Mouse (Mus musculus) limb, embryonic 12.5 days (tissue): Measurements from ENCODE around the gene Tmem37. TPM values are rescaled to one million over a fixed set of nuclear protein-coding genes. Genes with fewer than 3 reads are reported as not detected.

ENCODE experiments used
- ATAC-seq: fragments of 200-750 bp; cut with Nextera tagmentation; 2 replicates; pipeline ENCODE4 v1.8.0; 2017; ENCODE audit warnings: low read depth, moderate TSS enrichment; ENCODE audit not compliant: insufficient number of reproducible peaks, insufficient read depth, low FRiP score, low TSS enrichment
- H3K27ac ChIP-seq: fragments of 300-500 bp; sonication (generic); 2 replicates; pipeline ENCODE4 v1.5.1; 2016; ENCODE audit warnings: mild to moderate bottlenecking, moderate library complexity
- H3K27me3 ChIP-seq: fragments of 300-500 bp; sonication (generic); 2 replicates; pipeline ENCODE4 v1.6.1; 2016; ENCODE audit warnings: mild to moderate bottlenecking, moderate library complexity
- H3K36me3 ChIP-seq: fragments of 300-500 bp; sonication (generic); 2 replicates; pipeline ENCODE4 v1.6.1; 2016; ENCODE audit warnings: mild to moderate bottlenecking, moderate library complexity
- H3K4me1 ChIP-seq: fragments of 300-500 bp; sonication (generic); replicated peaks from 2 replicates; pipeline ENCODE4 v1.6.1; 2016
- H3K4me2 ChIP-seq: fragments of 300-500 bp; sonication (generic); 2 replicates; pipeline ENCODE4 v1.6.1; 2016; ENCODE audit warnings: mild to moderate bottlenecking, moderate library complexity
- H3K4me3 ChIP-seq: fragments of 300-500 bp; sonication (generic); replicated peaks from 2 replicates; pipeline ENCODE4 v1.5.1; 2016; ENCODE audit warnings: mild to moderate bottlenecking
- H3K9ac ChIP-seq: fragments of 300-500 bp; sonication (generic); replicated peaks from 2 replicates; pipeline ENCODE4 v1.6.1; 2016; ENCODE audit warnings: mild to moderate bottlenecking, moderate library complexity
- H3K9me3 ChIP-seq: fragments of 300-500 bp; sonication (generic); 2 replicates; pipeline ENCODE4 v1.6.1; 2016; ENCODE audit warnings: mild to moderate bottlenecking, moderate library complexity
- WGBS: fragments of 180-500 bp; shearing (Covaris S2); methylation state at CpG from one replicate; pipeline ENCODE4 v1.1.7; 2016; 5-methylcytosine and 5-hydroxymethylcytosine counted together
- polyA plus RNA-seq: library from polyadenylated mRNA; unstranded; fragments of >200 nt; fragmentation: Nextera tagmentation; extraction: Ambion mirVana; gene quantifications from 2 replicates; pipeline ENCODE4 v1.2.1, GENCODE M21; 2016

The Tmem37 gene
- polyA plus RNA-seq, 1 experiment from 2014 or later = 2.6 TPM

DNA sequence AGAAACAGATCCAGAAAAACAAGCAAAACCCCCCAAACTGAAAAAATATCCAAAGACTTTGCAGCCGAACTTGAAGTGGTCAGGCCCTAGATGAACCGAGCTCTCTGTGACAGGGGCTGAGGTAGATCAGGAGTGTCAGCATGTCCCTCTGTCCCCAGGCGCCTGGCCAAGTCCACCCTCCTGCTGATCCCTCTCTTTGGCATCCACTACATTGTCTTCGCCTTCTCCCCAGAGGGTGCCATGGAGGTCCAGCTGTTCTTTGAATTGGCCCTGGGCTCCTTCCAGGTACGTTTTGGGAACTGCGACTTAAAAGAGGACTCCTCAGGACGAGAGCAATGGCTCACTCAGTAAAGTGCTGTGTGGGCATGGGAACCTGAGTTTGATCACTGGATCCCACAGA lies 17.6 kb downstream of the Tmem37 start:
- Histone ChIP-seq H3K27me3 (no peaks in the 10 kb centered on the region), H3K9me3 (peaks cover 5% of the 10 kb centered on the region; the same call in 1 of the 2 replicates), H3K4me2 (no peak overlapping the region), H3K9ac (no peak overlapping the region), H3K36me3 (no peaks in the 10 kb centered on the region), H3K4me1 (no peaks in the 10 kb centered on the region; the same call in 1 of the 2 replicates), H3K4me3 (no peak overlapping the region), H3K27ac (no peak overlapping the region)
- ATAC-seq = no peak
- WGBS = 73% methylated on average over 7 of the region's 7 CpGs

- no peak overlapping the region for H3K9ac ChIP-seq
- no peaks in the 10 kb centered on the region for H3K36me3 ChIP-seq
- no peak overlapping the region for H3K27ac ChIP-seq
- no peaks in the 10 kb centered on the region; the same call in 1 of the 2 replicates for H3K4me1 ChIP-seq
- ATAC-seq = peak; percentile 35; the same call in 1 of the 2 replicates
- no peak overlapping the region for H3K4me2 ChIP-seq
- H3K27me3 ChIP-seq = no peaks in the 10 kb centered on the region
- no peak overlapping the region for H3K4me3 ChIP-seq
- peaks cover 5% of the 10 kb centered on the region; the same call in 1 of the 2 replicates for H3K9me3 ChIP-seq
- 68% methylated on average over 6 of the region's 6 CpGs for WGBS
Observed at GRCm38 (mm10) chr1:120055475-120055874, 18.4 kb downstream of the Tmem37 start.

DNA sequence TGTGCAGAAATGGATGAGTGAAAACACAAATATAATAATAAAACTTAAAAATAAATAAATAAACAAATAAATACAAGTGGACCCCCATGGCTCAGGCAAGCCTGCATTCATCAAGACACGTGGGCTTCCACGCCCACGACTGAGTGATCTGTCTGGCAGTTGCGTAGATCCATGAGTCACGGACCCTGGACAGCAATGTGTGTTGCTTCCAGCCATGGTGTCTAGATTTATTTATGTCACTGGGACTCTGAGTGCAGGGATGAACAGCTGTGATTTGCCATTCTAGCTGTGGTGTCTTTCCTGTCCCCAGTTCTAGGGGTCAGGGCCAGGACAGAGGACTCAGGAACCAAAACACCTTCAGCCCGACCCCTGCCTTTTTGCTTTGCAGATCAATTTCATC lies 18.9 kb downstream of the Tmem37 start:
- no peak overlapping the region for H3K4me3 ChIP-seq
- H3K27me3 ChIP-seq = no peaks in the 10 kb centered on the region
- no peak for ATAC-seq
- no peak overlapping the region for H3K9ac ChIP-seq
- no peaks in the 10 kb centered on the region for H3K36me3 ChIP-seq
- H3K4me1 ChIP-seq = no peaks in the 10 kb centered on the region; the same call in 1 of the 2 replicates
- H3K27ac ChIP-seq = no peak overlapping the region
- peaks cover 5% of the 10 kb centered on the region; the same call in 1 of the 2 replicates for H3K9me3 ChIP-seq
- H3K4me2 ChIP-seq = no peak overlapping the region
- 81% methylated on average over 6 of the region's 6 CpGs for WGBS

DNA sequence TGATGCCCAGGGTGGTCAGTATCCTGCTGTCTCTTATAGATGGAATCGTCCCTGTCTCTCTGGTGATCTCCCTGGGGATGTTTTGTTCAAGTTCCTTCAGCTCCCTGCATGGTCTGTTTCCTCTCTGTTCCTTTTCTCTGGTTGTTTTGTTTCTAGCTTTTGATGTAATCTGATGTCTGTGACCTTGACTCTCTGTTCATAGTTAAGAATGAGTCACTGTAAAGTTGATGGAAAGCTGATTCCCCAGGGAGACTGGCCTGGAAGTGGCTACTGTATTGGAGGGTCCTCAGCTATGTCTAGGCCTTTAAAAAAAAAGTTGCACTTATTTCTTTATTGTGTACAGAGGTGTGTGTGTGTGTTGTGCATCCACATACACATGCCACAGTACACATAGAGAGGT lies 22.8 kb downstream of the Tmem37 start:
- no peaks in the 10 kb centered on the region for H3K27me3 ChIP-seq
- no peak for ATAC-seq
- WGBS = 71% methylated on average over 1 of the region's 1 CpGs
- H3K36me3 ChIP-seq = no peaks in the 10 kb centered on the region
- H3K9ac ChIP-seq = no peak overlapping the region
- H3K27ac ChIP-seq = no peak overlapping the region
- no peak overlapping the region for H3K4me3 ChIP-seq
- no peak overlapping the region for H3K4me2 ChIP-seq
- H3K4me1 ChIP-seq = no peaks in the 10 kb centered on the region
- H3K9me3 ChIP-seq = peaks cover 5% of the 10 kb centered on the region; the same call in 1 of the 2 replicates

DNA sequence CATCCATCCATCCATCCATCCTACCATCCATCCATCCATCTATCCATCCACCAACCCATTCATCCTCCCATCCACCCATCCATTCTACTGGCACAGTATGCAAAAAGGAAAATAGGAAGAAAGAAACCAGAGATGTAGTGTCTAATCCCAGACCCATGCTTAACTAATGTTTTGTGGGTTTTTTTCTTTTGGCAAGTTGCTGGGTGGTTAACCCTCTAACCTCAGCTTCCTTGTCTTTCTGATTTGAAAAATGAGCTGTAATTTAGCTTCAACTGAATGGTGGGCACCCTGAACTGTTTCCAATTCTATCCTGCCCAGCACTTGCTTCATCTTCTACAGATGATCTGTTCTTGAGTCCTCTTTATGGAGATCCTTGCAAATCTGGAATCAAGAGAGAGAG lies 26.5 kb downstream of the Tmem37 start:
- no peak overlapping the region for H3K27ac ChIP-seq
- no peaks in the 10 kb centered on the region for H3K9me3 ChIP-seq
- no peak overlapping the region for H3K4me2 ChIP-seq
- no peak overlapping the region for H3K4me3 ChIP-seq
- no peak overlapping the region for H3K9ac ChIP-seq
- no peak for ATAC-seq
- H3K36me3 ChIP-seq = no peaks in the 10 kb centered on the region
- H3K27me3 ChIP-seq = no peaks in the 10 kb centered on the region
- H3K4me1 ChIP-seq = no peaks in the 10 kb centered on the region

DNA sequence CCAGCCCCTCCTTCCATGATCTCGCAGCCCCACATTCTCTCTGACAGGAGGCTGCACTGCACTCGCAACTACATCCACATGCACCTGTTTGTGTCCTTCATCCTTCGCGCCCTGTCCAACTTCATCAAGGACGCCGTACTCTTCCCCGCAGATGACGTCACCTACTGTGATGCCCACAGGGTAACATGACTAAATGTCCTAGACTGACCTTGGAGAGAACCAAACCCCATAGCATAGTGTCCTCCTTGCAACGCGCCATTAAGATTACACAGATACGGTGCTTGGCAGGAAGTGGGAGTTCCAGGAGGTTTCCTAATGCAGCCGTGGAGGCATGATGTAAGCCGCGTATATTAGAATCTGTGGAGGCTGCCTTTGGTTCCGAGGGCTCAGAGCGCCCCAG lies 29.3 kb downstream of the Tmem37 start:
- no peak for ATAC-seq
- no peaks in the 10 kb centered on the region for H3K9me3 ChIP-seq
- H3K36me3 ChIP-seq = no peaks in the 10 kb centered on the region
- no peak overlapping the region for H3K4me2 ChIP-seq
- H3K27me3 ChIP-seq = no peaks in the 10 kb centered on the region
- H3K4me1 ChIP-seq = no peaks in the 10 kb centered on the region
- H3K4me3 ChIP-seq = no peak overlapping the region
- H3K9ac ChIP-seq = no peak overlapping the region
- WGBS = 87% methylated on average over 16 of the region's 16 CpGs
- H3K27ac ChIP-seq = no peak overlapping the region

DNA sequence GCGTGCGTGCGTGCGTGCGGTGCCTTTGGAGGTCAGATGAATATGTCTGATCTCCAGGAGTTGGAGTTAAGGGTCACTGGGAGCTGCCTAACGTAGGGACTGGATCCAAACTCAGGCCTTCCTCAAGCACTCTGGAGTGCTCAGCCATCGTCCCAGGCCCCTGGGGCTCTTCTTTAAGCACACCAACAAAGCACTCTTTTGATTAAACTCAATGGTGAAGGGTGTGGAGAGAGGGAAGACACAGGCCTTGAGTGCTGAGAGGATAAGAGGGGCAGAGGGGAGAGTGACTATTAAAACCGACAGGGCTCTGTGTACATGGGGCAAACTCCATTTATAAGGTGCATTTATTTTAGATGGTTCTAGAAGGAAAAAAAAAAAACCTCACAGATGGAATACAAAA lies 31.5 kb downstream of the Tmem37 start:
- Histone ChIP-seq H3K4me1 (no peaks in the 10 kb centered on the region), H3K4me2 (no peak overlapping the region), H3K27me3 (no peaks in the 10 kb centered on the region), H3K9ac (no peak overlapping the region), H3K36me3 (no peaks in the 10 kb centered on the region), H3K9me3 (no peaks in the 10 kb centered on the region), H3K4me3 (no peak overlapping the region), H3K27ac (no peak overlapping the region)
- WGBS = 79% methylated on average over 8 of the region's 8 CpGs
- ATAC-seq = no peak

- H3K4me2 ChIP-seq = no peak overlapping the region
Observed at GRCm38 (mm10) chr1:120038594-120038993, 35.3 kb downstream of the Tmem37 start.

DNA sequence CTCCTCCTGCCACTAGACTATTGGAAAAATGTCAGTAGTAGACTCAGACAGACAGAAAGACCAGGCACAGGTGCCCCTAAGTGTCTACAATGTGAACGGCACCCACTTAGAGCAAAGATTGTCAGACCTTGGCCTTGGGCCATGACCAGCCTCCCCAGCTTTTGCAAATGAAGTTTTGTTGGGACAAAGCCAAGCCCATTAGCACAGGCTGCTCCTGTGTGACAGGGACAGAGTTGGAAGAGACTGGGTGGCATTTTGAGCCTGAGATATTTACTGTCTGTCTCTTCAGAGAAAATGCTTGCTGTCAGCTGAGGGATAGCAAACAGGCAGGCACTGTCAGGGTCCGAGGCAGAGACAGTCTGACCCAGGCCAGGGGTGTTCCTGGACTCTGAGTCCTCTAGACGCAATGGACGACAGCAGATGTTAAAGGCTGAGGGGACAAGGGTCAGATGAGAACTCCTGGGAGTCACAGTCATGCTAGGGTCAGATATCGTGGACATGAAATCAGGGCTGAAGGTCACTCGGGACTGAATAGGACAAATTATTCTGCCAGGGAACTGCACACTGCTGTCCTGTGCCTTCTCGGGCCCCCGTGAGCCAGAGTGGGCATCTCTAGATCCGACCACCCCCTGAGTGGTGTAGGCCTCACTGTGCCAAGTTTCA lies 36.7 kb downstream of the Tmem37 start:
- no peaks in the 10 kb centered on the region for H3K27me3 ChIP-seq
- H3K9ac ChIP-seq = no peak overlapping the region
- no peak overlapping the region for H3K4me3 ChIP-seq
- no peaks in the 10 kb centered on the region for H3K4me1 ChIP-seq
- 77% methylated on average over 9 of the region's 9 CpGs for WGBS
- no peaks in the 10 kb centered on the region for H3K9me3 ChIP-seq
- no peak overlapping the region for H3K27ac ChIP-seq
- no peaks in the 10 kb centered on the region for H3K36me3 ChIP-seq
- ATAC-seq = no peak
- H3K4me2 ChIP-seq = no peak overlapping the region

More at GRCm38 (mm10) chr1:120038594-120038993, 35.3 kb downstream of the Tmem37 start:
- H3K9me3 ChIP-seq = no peaks in the 10 kb centered on the region
- H3K27me3 ChIP-seq = no peaks in the 10 kb centered on the region
- no peak overlapping the region for H3K4me3 ChIP-seq
- WGBS = 83% methylated on average over 9 of the region's 9 CpGs
- H3K4me1 ChIP-seq = no peaks in the 10 kb centered on the region
- no peaks in the 10 kb centered on the region for H3K36me3 ChIP-seq
- ATAC-seq = no peak
- H3K9ac ChIP-seq = no peak overlapping the region
- H3K27ac ChIP-seq = no peak overlapping the region

DNA sequence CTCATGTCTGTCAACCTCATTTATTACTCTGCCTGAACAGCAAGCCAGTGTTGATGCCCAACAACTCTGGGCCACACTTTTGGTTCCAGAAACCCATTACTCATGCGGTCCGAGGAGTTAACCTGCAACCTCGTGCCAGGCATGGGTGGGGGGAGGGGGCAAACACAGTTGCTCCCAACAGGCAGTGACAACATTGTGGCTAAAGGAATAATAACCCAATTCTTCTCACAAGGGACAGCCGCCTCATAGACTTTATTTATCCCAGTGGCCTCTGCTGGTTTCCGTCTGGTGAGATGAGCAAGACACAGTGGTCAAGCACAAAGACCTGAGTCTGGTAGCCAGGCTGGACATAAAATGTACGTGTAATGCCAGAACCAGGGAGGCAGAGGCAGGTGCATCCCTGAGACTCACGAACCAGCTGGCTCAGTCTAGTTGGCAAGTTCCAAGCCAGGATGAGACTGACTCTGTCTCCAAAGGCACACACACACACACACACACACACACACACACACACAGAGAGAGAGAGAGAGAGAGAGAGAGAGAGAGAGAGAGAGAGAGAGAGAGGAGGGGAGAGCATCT lies 38.3 kb downstream of the Tmem37 start:
- 77% methylated on average over 7 of the region's 7 CpGs for WGBS
- H3K9me3 ChIP-seq = no peaks in the 10 kb centered on the region
- no peak for ATAC-seq
- no peaks in the 10 kb centered on the region for H3K36me3 ChIP-seq
- H3K4me2 ChIP-seq = no peak overlapping the region
- no peaks in the 10 kb centered on the region for H3K4me1 ChIP-seq
- H3K4me3 ChIP-seq = no peak overlapping the region
- H3K27me3 ChIP-seq = no peaks in the 10 kb centered on the region
- no peak overlapping the region for H3K27ac ChIP-seq
- H3K9ac ChIP-seq = no peak overlapping the region

GRCm38 (mm10) chr1:120034793-120035192 lies 39.1 kb downstream of the Tmem37 start:
- ATAC-seq = no peak
- 55% methylated on average over 1 of the region's 1 CpGs for WGBS
- no peak overlapping the region for H3K9ac ChIP-seq
- no peaks in the 10 kb centered on the region for H3K9me3 ChIP-seq
- H3K36me3 ChIP-seq = no peaks in the 10 kb centered on the region
- no peaks in the 10 kb centered on the region for H3K4me1 ChIP-seq
- no peak overlapping the region for H3K4me3 ChIP-seq
- H3K4me2 ChIP-seq = no peak overlapping the region
- H3K27ac ChIP-seq = no peak overlapping the region
- no peaks in the 10 kb centered on the region for H3K27me3 ChIP-seq

- no peak for ATAC-seq
- Histone ChIP-seq H3K4me1 (no peaks in the 10 kb centered on the region), H3K9ac (no peak overlapping the region), H3K4me3 (no peak overlapping the region), H3K36me3 (no peaks in the 10 kb centered on the region), H3K27ac (no peak overlapping the region), H3K27me3 (no peaks in the 10 kb centered on the region), H3K9me3 (no peaks in the 10 kb centered on the region), H3K4me2 (no peak overlapping the region)
- WGBS = 75% methylated on average over 2 of the region's 2 CpGs
Observed at GRCm38 (mm10) chr1:120033469-120033854, 40.4 kb downstream of the Tmem37 start.
